ENCODE assay signal across 9 mouse cellular contexts in genomic region chr6:38846330-38847195, GRCm38 (mm10). TPM values are rescaled to one million over a fixed set of nuclear protein-coding genes. Genes with fewer than 3 reads are reported as not detected.
DNase-seq lines count a peak whose midpoint lies in the region; ATAC-seq and TF ChIP-seq lines count a peak whose summit lies in the region.
"Had no signal": no experiment of that assay in that cellular context is flagged by ENCODE, and none has a peak within 500 bp of the region (broad histone marks: within the 10 kb centered on the region; RNA-seq: fewer than 3 reads in every experiment).

No protein-coding gene starts in this region.

- peak overlapping the region; percentile 57 for H3K27ac ChIP-seq in forebrain, embryonic 13.5 days
- H3K27ac ChIP-seq in forebrain, embryonic 14.5 days (ENCODE audit: low read depth, low read length), result no peak overlapping the region; the same call in 1 of the 2 replicates
- peak overlapping the region; percentile 77 for H3K27ac ChIP-seq in layer of hippocampus, adult 2 months
- H3K27ac ChIP-seq in liver, embryonic 16.5 days (ENCODE audit: low read length), result peak overlapping the region; percentile 6; the same call in 1 of the 2 replicates

- H3K4me3 ChIP-seq in forebrain, embryonic 13.5 days, result no peak overlapping the region
- H3K4me3 ChIP-seq in forebrain, embryonic 14.5 days (ENCODE audit: low read depth, low read length), result no peak overlapping the region
- no peak overlapping the region for H3K4me3 ChIP-seq in layer of hippocampus, adult 2 months
- H3K4me3 ChIP-seq in liver, embryonic 16.5 days (ENCODE audit: low read depth, low read length), result no peak overlapping the region

- H3K4me1 ChIP-seq in forebrain, embryonic 13.5 days, result peaks cover 55% of the 10 kb centered on the region
- H3K4me1 ChIP-seq in forebrain, embryonic 14.5 days (ENCODE audit: control insufficient read depth, insufficient read depth, low read length), result peaks cover 38% of the 10 kb centered on the region
- H3K4me1 ChIP-seq in liver, embryonic 16.5 days (ENCODE audit: control insufficient read depth, low read depth, low read length), result peaks cover 58% of the 10 kb centered on the region

- no peaks in the 10 kb centered on the region for H3K27me3 ChIP-seq in forebrain, embryonic 13.5 days
- no peaks in the 10 kb centered on the region for H3K27me3 ChIP-seq in forebrain, embryonic 14.5 days (replicated peaks; ENCODE audit: control insufficient read depth, insufficient read depth, low read length)
- H3K27me3 ChIP-seq in liver, embryonic 16.5 days (ENCODE audit: control insufficient read depth, insufficient read depth, low read depth, low read length), result no peaks in the 10 kb centered on the region

- WGBS in forebrain, embryonic 13.5 days, result 48% methylated on average over 6 of the region's 6 CpGs
- 40% methylated on average over 6 of the region's 6 CpGs for WGBS in forebrain, embryonic 14.5 days
- WGBS in liver, embryonic 16.5 days (ENCODE audit: insufficient replicate concordance), result 56% methylated on average over 6 of the region's 6 CpGs

- ATAC-seq in forebrain, embryonic 13.5 days, result no peak
- no peak for ATAC-seq in forebrain, embryonic 14.5 days
- ATAC-seq in liver, embryonic 16.5 days (ENCODE audit: low read depth), result peak; percentile 68
- ATAC-seq in erythroblast, adult 5-6 weeks (replicated peaks; ENCODE audit: low FRiP score, poor library complexity, severe bottlenecking), result no peak

- no peak for TF ChIP-seq CTCF in layer of hippocampus, adult 2 months (conservative IDR thresholded peaks at IDR 0.05)

- no peak overlapping the region for H3K9ac ChIP-seq in forebrain, embryonic 13.5 days
- H3K9ac ChIP-seq in forebrain, embryonic 14.5 days (ENCODE audit: low read length), result no peak overlapping the region
- H3K9ac ChIP-seq in liver, embryonic 16.5 days (ENCODE audit: low read depth, low read length), result no peak overlapping the region

- H3K36me3 ChIP-seq in forebrain, embryonic 13.5 days (ENCODE audit: poor library complexity, severe bottlenecking), result no peaks in the 10 kb centered on the region
- no peaks in the 10 kb centered on the region for H3K36me3 ChIP-seq in forebrain, embryonic 14.5 days (ENCODE audit: control insufficient read depth, insufficient read depth, low read length)
- no peaks in the 10 kb centered on the region; the same call in 1 of the 2 replicates for H3K36me3 ChIP-seq in liver, embryonic 16.5 days (ENCODE audit: control insufficient read depth, insufficient read depth)

- no peaks in the 10 kb centered on the region for H3K9me3 ChIP-seq in forebrain, embryonic 13.5 days (replicated peaks)
- no peaks in the 10 kb centered on the region for H3K9me3 ChIP-seq in forebrain, embryonic 14.5 days (replicated peaks; ENCODE audit: control insufficient read depth, low read length)
- H3K9me3 ChIP-seq in liver, embryonic 16.5 days (replicated peaks; ENCODE audit: control insufficient read depth, low read length), result no peaks in the 10 kb centered on the region

- H3K4me2 ChIP-seq in forebrain, embryonic 13.5 days, result no peak overlapping the region; the same call in 1 of the 2 replicates
- no peak overlapping the region for H3K4me2 ChIP-seq in forebrain, embryonic 14.5 days (ENCODE audit: low read length)
- H3K4me2 ChIP-seq in liver, embryonic 16.5 days (ENCODE audit: low read depth, low read length), result no peak overlapping the region

- DNase-seq in forebrain, embryonic 14.5 days (ENCODE audit: low spot score), result no peak
- no peak for DNase-seq in layer of hippocampus, adult 2 months (ENCODE audit: low spot score in 2 of 2)
- no peak for DNase-seq in layer of hippocampus, adult 9-10 months (ENCODE audit: low spot score)
- DNase-seq in brain, adult 2 months (ENCODE audit: low read depth, low spot score), result peak; percentile 48
- no peak for DNase-seq in gastrocnemius, postnatal 4 days (ENCODE audit: low spot score in 2 of 2)
- DNase-seq: lung, postnatal 14 days had no signal

RNA-seq across cellular contexts. Expression of gene Tbxas1, which starts 28.6 kb away (rescaled TPM):
- polyA plus RNA-seq in forebrain, embryonic 13.5 days (2015; fragmentation: Nextera tagmentation; extraction: Ambion mirVana), result 0.76 and 1.1 TPM in 2 replicates
- polyA plus RNA-seq in forebrain, embryonic 14.5 days (2014; fragmentation: Nextera tagmentation; extraction: Ambion mirVana), result 1.2 and 1.6 TPM in 2 replicates
- total RNA-seq in layer of hippocampus, adult 2 months (2021), result 1 to 10 TPM; 2.8 TPM
- polyA plus RNA-seq in liver, embryonic 16.5 days (2015; fragmentation: Nextera tagmentation; extraction: Ambion mirVana), result 10.8 and 12.8 TPM in 2 replicates
- 55.9 and 63.7 TPM in 2 replicates for total RNA-seq in erythroblast, adult 5-6 weeks (2015; ENCODE audit: low replicate concordance)
- total RNA-seq in erythroblast, adult 5-6 weeks (2017; ENCODE audit: low replicate concordance), result 83.5 and 85.7 TPM in 2 replicates
- total RNA-seq in gastrocnemius, postnatal 4 days (2021), result 1 to 10 TPM; 2.4 to 3.3 TPM

RNA-seq across cellular contexts. Expression of gene Hipk2, which starts 29.4 kb away (rescaled TPM):
- 33.7 and 35.0 TPM in 2 replicates for polyA plus RNA-seq in forebrain, embryonic 13.5 days (2015; fragmentation: Nextera tagmentation; extraction: Ambion mirVana)
- 16.0 and 19.1 TPM in 2 replicates for polyA plus RNA-seq in forebrain, embryonic 14.5 days (2014; fragmentation: Nextera tagmentation; extraction: Ambion mirVana)
- 10 to 100 TPM; 55.9 to 59.9 TPM for total RNA-seq in layer of hippocampus, adult 2 months (2021)
- 17.5 and 19.8 TPM in 2 replicates for polyA plus RNA-seq in liver, embryonic 16.5 days (2015; fragmentation: Nextera tagmentation; extraction: Ambion mirVana)
- 127 and 168 TPM in 2 replicates for total RNA-seq in erythroblast, adult 5-6 weeks (2015; ENCODE audit: low replicate concordance)
- 72.9 and 90.6 TPM in 2 replicates for total RNA-seq in erythroblast, adult 5-6 weeks (2017; ENCODE audit: low replicate concordance)
- 10 to 100 TPM; 37.0 to 37.7 TPM for total RNA-seq in gastrocnemius, postnatal 4 days (2021)

Comparison
In these comparisons a context has a peak if more than half of its experiments do, and no peak if none do; other contexts are left out.
1. RNA of gene Tbxas1, which starts 28.6 kb away (total RNA-seq): 55.9 to 85.7 TPM in erythroblast, adult 5-6 weeks; 2.4 to 3.3 TPM in gastrocnemius, postnatal 4 days and 2.8 TPM in layer of hippocampus, adult 2 months; every median in the first group is over 10 times any median in the second.